Mouse (Mus musculus) heart, embryonic 11.5 days (tissue): ENCODE data around the gene Colec11. TPM values are rescaled to one million over a fixed set of nuclear protein-coding genes. Genes with fewer than 3 reads are reported as not detected.
A peak's percentile ranks its signal among the peaks of the same experiment; 100 is the strongest.

Source experiments
- ATAC-seq: fragments of 200-750 bp; cut with Nextera tagmentation; replicated peaks from 2 replicates; pipeline ENCODE4 v1.8.0; 2017; ENCODE audit warnings: moderate library complexity; ENCODE audit not compliant: insufficient number of reproducible peaks, low FRiP score, low TSS enrichment
- H3K27ac ChIP-seq: fragments of 300-500 bp; sonication (generic); 2 replicates; pipeline ENCODE4 v1.5.1; 2014; ENCODE audit warnings: mild to moderate bottlenecking, low read depth, low read length
- H3K27me3 ChIP-seq: fragments of 300-500 bp; sonication (generic); 2 replicates; pipeline ENCODE4 v1.6.1; 2014; ENCODE audit warnings: mild to moderate bottlenecking, low read length, mixed read lengths; ENCODE audit not compliant: control insufficient read depth, insufficient read depth
- H3K36me3 ChIP-seq: fragments of 300-500 bp; sonication (generic); 2 replicates; pipeline ENCODE4 v1.6.1; 2014; ENCODE audit warnings: mild to moderate bottlenecking, low read length, moderate library complexity, mixed read lengths; ENCODE audit not compliant: control insufficient read depth, insufficient read depth
- H3K4me1 ChIP-seq: fragments of 300-500 bp; sonication (generic); 2 replicates; pipeline ENCODE4 v1.6.1; 2014; ENCODE audit warnings: low read length; ENCODE audit not compliant: control insufficient read depth, insufficient read depth
- H3K4me2 ChIP-seq: fragments of 300-500 bp; sonication (generic); 2 replicates; pipeline ENCODE4 v1.6.1; 2014; ENCODE audit warnings: mild to moderate bottlenecking, moderate library complexity
- H3K4me3 ChIP-seq: fragments of 300-500 bp; sonication (generic); 2 replicates; pipeline ENCODE4 v1.5.1; 2014; ENCODE audit warnings: low read depth, low read length
- H3K9ac ChIP-seq: fragments of 300-500 bp; sonication (generic); 2 replicates; pipeline ENCODE4 v1.6.1; 2014; ENCODE audit warnings: mild to moderate bottlenecking, low read depth, low read length, moderate library complexity
- H3K9me3 ChIP-seq: fragments of 300-500 bp; sonication (generic); replicated peaks from 2 replicates; pipeline ENCODE4 v1.6.1; 2016; ENCODE audit warnings: low read length; ENCODE audit not compliant: control insufficient read depth
- WGBS: fragments of 180-500 bp; shearing (Covaris S2); extraction: QIAGEN DNeasy Blood & Tissue Kit; methylation state at CpG from one replicate; pipeline ENCODE4 v1.1.7; 2014; ENCODE audit not compliant: insufficient replicate concordance; 5-methylcytosine and 5-hydroxymethylcytosine counted together
- polyA plus RNA-seq: library from polyadenylated mRNA; unstranded; fragments of >200 nt; fragmentation: Nextera tagmentation; extraction: Ambion mirVana; gene quantifications from 2 replicates; pipeline ENCODE4 v1.2.1, GENCODE M21; 2014

Gene Colec11
- polyA plus RNA-seq, 1 experiment from 2014 or later, result 8.4 TPM

DNA sequence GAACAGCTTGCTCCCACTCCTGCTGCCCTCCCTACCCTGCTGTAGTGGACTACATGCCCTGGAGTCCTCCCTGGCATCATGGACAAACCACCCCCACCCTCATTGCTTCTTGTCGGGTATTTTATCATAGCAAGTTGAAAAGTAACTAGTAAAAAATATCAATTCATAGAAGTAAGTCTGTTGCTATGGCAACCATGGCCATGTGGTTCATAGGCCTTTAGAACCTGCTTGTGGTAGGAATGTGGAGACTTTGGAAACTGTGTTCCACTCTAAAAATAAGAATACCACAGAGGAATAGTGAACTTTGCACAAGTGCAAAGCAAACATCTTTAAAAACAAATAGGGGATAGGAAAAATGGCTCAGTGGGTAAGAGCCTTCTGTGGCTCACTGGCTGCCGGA is 50.9 kb downstream of the Colec11 start:
- no peaks in the 10 kb centered on the region for H3K27me3 ChIP-seq

GRCm38 (mm10) chr12:28552299-28552698 is 70.9 kb downstream of the Colec11 start, which contains the start of gene Dcdc2c:
TSS of gene Dcdc2c (minus strand) at chr12:28552399.
- Histone ChIP-seq H3K27me3 (no peaks in the 10 kb centered on the region), H3K4me1 (no peaks in the 10 kb centered on the region), H3K4me3 (no peak within 1 kb of the TSS), H3K27ac (no peak within 1 kb of the TSS), H3K36me3 (no peaks in the 10 kb centered on the region), H3K4me2 (peak within 1 kb of the TSS; percentile 53), H3K9ac (no peak within 1 kb of the TSS), H3K9me3 (no peaks in the 10 kb centered on the region)
- peak; percentile 52; the same call in 1 of the 2 replicates for ATAC-seq
- 57% methylated on average over 15 of the region's 15 CpGs for WGBS

More for the DNA sequence above, 50.9 kb downstream of the Colec11 start:
- ATAC-seq, result no peak
- Histone ChIP-seq H3K4me3 (no peak overlapping the region), H3K4me1 (no peaks in the 10 kb centered on the region), H3K9me3 (no peaks in the 10 kb centered on the region), H3K36me3 (no peaks in the 10 kb centered on the region), H3K4me2 (no peak overlapping the region), H3K27ac (no peak overlapping the region), H3K9ac (no peak overlapping the region)
- 77% methylated on average over 2 of the region's 2 CpGs for WGBS

DNA sequence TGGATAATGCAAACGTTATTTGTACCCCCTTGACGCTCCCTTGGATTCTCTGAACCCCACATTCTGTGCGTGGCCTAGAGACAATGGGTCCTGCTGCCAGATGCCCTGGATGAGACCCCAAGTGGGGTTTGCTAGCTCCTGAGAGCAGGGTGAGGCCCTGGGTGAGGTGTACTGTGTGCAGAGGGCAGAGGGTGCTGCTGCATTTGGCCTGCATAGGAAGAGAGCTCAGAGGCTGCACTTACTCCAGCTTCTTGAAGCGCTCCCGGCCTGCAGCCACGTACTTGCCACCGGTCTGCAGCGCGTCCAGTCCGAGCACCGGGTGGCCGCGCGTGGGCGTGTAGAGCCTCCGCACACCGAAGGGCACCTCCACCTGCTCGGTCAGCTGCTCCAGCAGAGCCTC is 71.4 kb downstream of the Colec11 start:
- Histone ChIP-seq H3K4me3 (no peak overlapping the region), H3K36me3 (no peaks in the 10 kb centered on the region), H3K4me2 (peak overlapping the region; percentile 53), H3K27ac (no peak overlapping the region), H3K9ac (no peak overlapping the region), H3K4me1 (no peaks in the 10 kb centered on the region), H3K27me3 (no peaks in the 10 kb centered on the region), H3K9me3 (no peaks in the 10 kb centered on the region)
- WGBS, result 45% methylated on average over 18 of the region's 18 CpGs
- ATAC-seq, result 0 out of 2 replicates have a peak, but pooled peaks have one; percentile 26

DNA sequence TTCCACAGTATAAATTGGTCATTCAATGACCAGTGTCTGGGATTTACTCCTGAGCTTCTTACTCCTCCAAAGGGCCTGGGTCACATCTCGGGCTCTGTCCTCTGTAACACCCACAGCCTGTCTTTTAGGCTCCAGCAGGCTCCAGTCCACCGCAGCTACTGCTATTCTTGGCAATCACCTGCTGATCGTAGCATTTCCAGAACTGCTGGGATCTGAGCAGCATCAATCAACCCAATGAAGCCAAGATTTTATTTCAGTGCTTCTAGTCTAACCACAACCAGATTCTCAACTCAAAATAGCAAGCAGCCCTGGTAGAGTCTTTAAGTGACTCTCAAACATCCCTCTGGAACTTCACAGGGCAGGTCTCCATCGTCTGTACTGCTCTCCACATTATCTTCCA is 74.3 kb downstream of the Colec11 start:
- Histone ChIP-seq H3K36me3 (no peaks in the 10 kb centered on the region), H3K27ac (no peak overlapping the region), H3K4me1 (no peaks in the 10 kb centered on the region), H3K4me3 (no peak overlapping the region), H3K4me2 (no peak overlapping the region), H3K9ac (no peak overlapping the region), H3K27me3 (no peaks in the 10 kb centered on the region), H3K9me3 (no peaks in the 10 kb centered on the region)
- WGBS, result 32% methylated on average over 4 of the region's 4 CpGs
- ATAC-seq, result no peak

Other genes starting within 250 kb of the Colec11 start
- gene Dcdc2c, start 71.0 kb downstream of the Colec11 start, polyA plus RNA-seq, result 0.20 and 0.21 TPM in 2 replicates
- not detected in 2 replicates for gene Allc, start 40.9 kb downstream of the Colec11 start, polyA plus RNA-seq
- gene Rps7, start 12.6 kb upstream of the Colec11 start, polyA plus RNA-seq, result 591 and 599 TPM in 2 replicates
- gene Rnaseh1, start 26.2 kb upstream of the Colec11 start, polyA plus RNA-seq, result 18.1 and 20.2 TPM in 2 replicates
- 44.7 and 46.2 TPM in 2 replicates for gene Adi1, start 51.9 kb upstream of the Colec11 start, polyA plus RNA-seq
- 32.9 and 33.3 TPM in 2 replicates for gene Trappc12, start 127.1 kb upstream of the Colec11 start, polyA plus RNA-seq
- 26.0 and 27.5 TPM in 2 replicates for gene Eipr1, start 128.4 kb upstream of the Colec11 start, polyA plus RNA-seq